Mouse (Mus musculus) small intestine, adult 2 months (tissue): ENCODE results near the gene Actl11.

ENCODE experiments used
- CTCF ChIP-seq: fragments of 200-500 bp; IDR thresholded peaks from 2 replicates; pipeline ENCODE4 v1.5.1; 2012; ENCODE audit warnings: low read depth, mild to moderate bottlenecking, control low read depth, inconsistent platforms, low read length, moderate library complexity, mixed read lengths; ENCODE audit not compliant: insufficient replicate concordance, insufficient read length; ENCODE audit errors: extremely low read depth
- POLR2A ChIP-seq: fragments of 200-500 bp; IDR thresholded peaks from 2 replicates; pipeline ENCODE4 v1.6.1; 2012; ENCODE audit warnings: low read depth, mild to moderate bottlenecking, control low read depth, inconsistent platforms, low read length, moderate library complexity

DNA sequence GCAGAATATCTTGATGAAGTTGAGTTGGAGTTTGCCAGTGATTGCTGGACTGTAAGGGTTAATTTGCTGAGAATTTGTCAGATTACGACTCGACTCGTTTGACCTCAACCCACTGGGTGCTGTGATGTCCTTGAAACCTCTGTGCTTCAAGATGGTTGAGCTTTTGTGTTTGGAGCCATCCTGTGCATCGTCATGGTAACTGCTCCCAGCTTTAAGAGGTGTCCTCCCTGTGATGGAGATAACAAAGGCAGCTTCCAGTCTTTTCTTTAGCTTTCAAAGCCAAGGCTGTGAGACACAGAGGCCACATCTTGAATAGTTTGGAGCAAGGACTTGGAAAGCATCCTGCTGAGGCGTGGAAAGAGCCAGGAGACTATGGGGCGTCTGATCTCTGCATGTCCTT lies 28.9 kb downstream of the Actl11 start:
- TF ChIP-seq POLR2A = no peak
- TF ChIP-seq CTCF = no peak
